Mouse (Mus musculus): ENCODE data around the gene Vmn2r22. TPM values are rescaled to one million over a fixed set of nuclear protein-coding genes. Genes with fewer than 3 reads are reported as not detected.
"Not testable (repeated sequence)": the region's sequence is repeated elsewhere in the genome, so short reads cannot be mapped to it uniquely, and the experiment has no call there.

The Vmn2r22 gene
- polyA plus RNA-seq, 1 experiment from 2014 or later, result not detected

DNA sequence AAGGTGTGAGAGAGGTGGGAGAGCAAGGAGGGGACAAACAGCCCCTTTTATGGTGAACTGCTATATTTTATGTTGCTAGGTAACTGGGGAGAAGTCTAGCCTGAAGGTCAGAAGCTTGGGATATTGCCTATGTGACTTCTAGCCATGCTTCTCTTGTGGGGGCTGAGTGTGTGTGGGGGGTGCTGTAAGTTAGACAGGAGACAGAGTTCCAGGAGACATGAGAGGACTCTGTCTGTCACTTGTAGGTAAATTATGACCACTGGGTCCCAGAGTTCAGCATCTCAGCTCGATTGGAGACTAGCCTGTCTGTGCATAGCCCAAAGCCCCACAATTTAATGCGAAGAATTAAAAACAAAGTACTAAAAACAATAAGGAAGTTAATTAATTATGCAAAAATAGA lies 75.8 kb downstream of the Vmn2r22 start:
- H3K9ac ChIP-seq (ENCODE audit: low read length); H3K4me1 ChIP-seq (ENCODE audit: control insufficient read depth, insufficient read depth, low read length); ATAC-seq (ENCODE audit: insufficient number of reproducible peaks, low FRiP score, low TSS enrichment, low read depth); H3K27me3 ChIP-seq (ENCODE audit: control insufficient read depth, insufficient read depth, low read length); H3K4me3 ChIP-seq (ENCODE audit: low read depth, low read length); H3K36me3 ChIP-seq (ENCODE audit: control insufficient read depth, insufficient read depth, low read length); H3K27ac ChIP-seq (replicated peaks; ENCODE audit: low read depth, low read length); DNase-seq (ENCODE audit: low spot score); H3K4me2 ChIP-seq (ENCODE audit: low read depth, severe bottlenecking); H3K9me3 ChIP-seq (ENCODE audit: control insufficient read depth, low read length): not testable (repeated sequence)
- no CpG with 5 or more reads among the region's 2 CpGs for WGBS

Other genes starting within 250 kb of the Vmn2r22 start
- not detected in 2 replicates for gene Vmn2r20, start 232.6 kb downstream of the Vmn2r22 start, polyA plus RNA-seq (2014; fragmentation: Nextera tagmentation; extraction: Ambion mirVana)
- not detected in 2 replicates for gene Vmn2r21, start 117.3 kb downstream of the Vmn2r22 start, polyA plus RNA-seq (2014; fragmentation: Nextera tagmentation; extraction: Ambion mirVana)
- gene Vmn2r23, start 51.9 kb upstream of the Vmn2r22 start, polyA plus RNA-seq (2014; fragmentation: Nextera tagmentation; extraction: Ambion mirVana), result not detected in 2 replicates
- gene Vmn2r24, start 128.2 kb upstream of the Vmn2r22 start, polyA plus RNA-seq (2014; fragmentation: Nextera tagmentation; extraction: Ambion mirVana), result not detected in 2 replicates
- gene Vmn2r25, start 202.7 kb upstream of the Vmn2r22 start, polyA plus RNA-seq (2014; fragmentation: Nextera tagmentation; extraction: Ambion mirVana), result not detected in 2 replicates